Comparison of ENCODE assay signal across 8 mouse cellular contexts in genomic region chr7:142850681-142851080, GRCm38 (mm10).
DNase-seq lines count a peak whose midpoint lies in the region; ATAC-seq lines count a peak whose summit lies in the region.

No protein-coding gene starts in this region.

- DNase-seq in heart, postnatal 10 days, result peak; percentile 21 to 41
- DNase-seq in heart, postnatal 25 days (ENCODE audit: low spot score), result no peak
- DNase-seq in 416B (ENCODE audit: low read depth) (peak; percentile 61), R1 (ENCODE audit: low read depth, low spot score) (peak; percentile 66)
- peak; percentile 75 for DNase-seq in embryo, embryonic 10.5 days (ENCODE audit: low spot score)
- DNase-seq in kidney, postnatal 25 days, result peak; percentile 8 to 34
- peak; percentile 24 for DNase-seq in lung, postnatal 14 days

- ATAC-seq in inflammation-experienced regulatory T-cells, adult 6 months, result no peak

- intact Hi-C loops in heart, postnatal 10 days (cut with DNase I), result loop anchor here (1.0 to 5.0 kb wide), 2 partner anchors 51 to 113 kb away; no protein-coding TSS in a partner anchor
- intact Hi-C loops in heart, postnatal 25 days (cut with DNase I), result loop anchor here (1.0 kb wide), 1 partner anchor 51 kb away; no protein-coding TSS in a partner anchor
